Mouse (Mus musculus): ENCODE measurements around the gene Rras. TPM values are rescaled to one million over a fixed set of nuclear protein-coding genes. Genes with fewer than 3 reads are reported as not detected.
"Not testable (repeated sequence)": the region's sequence is repeated elsewhere in the genome, so short reads cannot be mapped to it uniquely, and the experiment has no call there.

Gene Rras
- total and polyA plus RNA-seq, 3 experiments = 3.2 to 16.3 (median 5.6) TPM

DNA sequence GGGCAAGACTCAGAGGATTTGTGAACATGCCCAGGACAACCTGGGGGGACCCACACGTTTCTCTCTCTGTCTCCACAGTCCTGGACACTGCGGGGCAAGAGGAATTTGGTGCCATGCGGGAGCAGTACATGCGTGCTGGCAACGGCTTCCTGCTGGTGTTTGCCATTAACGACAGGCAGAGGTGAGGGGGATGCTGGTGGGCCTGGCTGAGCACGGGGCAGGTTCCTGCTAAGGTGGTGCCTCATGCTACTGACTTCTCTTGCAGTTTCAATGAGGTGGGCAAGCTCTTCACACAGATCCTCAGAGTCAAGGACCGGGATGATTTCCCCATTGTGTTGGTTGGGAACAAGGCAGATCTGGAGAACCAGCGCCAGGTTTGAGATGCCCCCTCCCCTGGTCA is 2.5 kb downstream of the Rras start:
- peaks cover 8% of the 10 kb centered on the region for H3K36me3 ChIP-seq (replicated peaks)
- no peak overlapping the region for H3K4me3 ChIP-seq (ENCODE audit: low read depth, low read length)
- no peaks in the 10 kb centered on the region for H3K9me3 ChIP-seq (replicated peaks)
- peaks cover 24% of the 10 kb centered on the region for H3K27me3 ChIP-seq (ENCODE audit: insufficient read depth, low read length)
- TF ChIP-seq CTCF (IDR thresholded peaks at IDR 0.05; ENCODE audit: low read depth, low read length) (no peak), POLR2AphosphoS5 (IDR thresholded peaks at IDR 0.05; ENCODE audit: insufficient replicate concordance, low read depth, low read length) (no peak), TAL1 (conservative IDR thresholded peaks at IDR 0.05; ENCODE audit: low read depth, low read length) (no peak), GATA1 (IDR thresholded peaks at IDR 0.05; ENCODE audit: borderline replicate concordance, low read length) (no peak), GATA2 (IDR thresholded peaks at IDR 0.05; ENCODE audit: borderline replicate concordance, low read depth, low read length) (no peak)
- no peak for ATAC-seq (ENCODE audit: extremely low read depth, insufficient number of reproducible peaks, low FRiP score, poor library complexity, severe bottlenecking)
- no peak for DNase-seq (ENCODE audit: low spot score)
- H3K4me1 ChIP-seq (ENCODE audit: insufficient read depth, low read depth, low read length) = peaks cover 35% of the 10 kb centered on the region

DNA sequence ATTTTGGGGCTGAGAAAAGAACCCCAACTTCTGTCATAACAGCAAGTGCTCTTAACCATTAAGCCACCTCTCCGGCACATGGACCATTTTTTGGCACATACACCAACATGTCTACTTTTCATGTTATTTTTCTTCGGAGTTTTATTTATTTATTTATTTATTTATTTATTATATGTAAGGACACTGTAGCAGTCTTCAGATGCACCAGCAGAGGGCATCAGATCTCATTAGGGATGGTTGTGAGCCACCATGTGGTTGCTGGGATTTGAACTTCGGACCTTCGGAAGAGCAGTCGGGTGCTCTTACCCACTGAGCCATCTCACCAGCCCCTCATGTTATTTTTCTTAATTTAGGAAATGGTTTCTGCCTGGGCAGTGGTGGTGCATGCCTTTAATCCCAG is 6.0 kb downstream of the Rras start:
- peaks cover 39% of the 10 kb centered on the region for H3K36me3 ChIP-seq (replicated peaks)
- ATAC-seq (ENCODE audit: extremely low read depth, insufficient number of reproducible peaks, low FRiP score, poor library complexity, severe bottlenecking) = not testable (repeated sequence)

DNA sequence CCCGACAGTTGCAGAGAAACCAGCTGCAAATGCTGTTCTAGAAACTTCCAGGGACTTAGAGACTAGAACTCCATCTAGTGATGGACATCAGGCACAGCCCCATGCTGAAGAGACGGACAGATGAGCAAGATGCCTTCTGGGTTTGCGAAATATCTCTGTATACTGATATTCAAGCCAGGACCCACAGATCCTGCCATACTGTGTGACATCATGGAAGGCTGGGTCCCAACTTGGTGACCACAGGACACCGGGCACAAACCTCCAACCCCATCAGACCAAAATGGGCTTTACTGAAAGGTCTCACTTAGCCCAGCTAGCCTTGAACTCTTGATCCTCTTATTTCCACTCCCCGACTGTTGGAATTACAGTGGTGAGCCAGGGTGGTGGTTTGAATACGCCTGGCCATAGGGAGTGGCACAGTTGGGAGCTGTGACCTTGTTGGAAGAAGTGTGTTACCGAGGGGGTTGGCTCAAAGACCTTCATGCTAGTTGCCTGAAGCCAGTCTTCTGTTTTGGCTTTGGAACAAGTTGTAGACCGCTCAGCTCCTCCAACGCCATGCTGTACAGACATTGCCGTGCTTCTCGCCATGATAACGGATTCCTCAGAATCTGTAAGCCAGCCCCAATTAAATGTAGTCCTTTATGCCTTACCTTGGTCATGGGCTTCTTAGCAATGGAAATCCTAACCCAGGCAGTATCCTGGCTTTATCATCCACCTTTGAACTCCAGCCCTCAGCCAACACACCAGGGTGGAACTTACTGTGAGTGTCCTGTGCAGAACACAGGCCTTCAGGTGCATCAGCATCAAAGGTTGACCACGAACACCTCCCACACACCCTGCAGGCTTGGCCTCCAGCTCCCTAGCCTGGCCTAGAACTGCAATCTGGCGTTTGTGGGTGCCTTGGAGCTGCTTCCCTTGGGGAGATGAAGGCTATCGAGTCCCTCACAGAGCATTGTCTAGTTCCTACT is 6.8 kb downstream of the Rras start:
- ATAC-seq (ENCODE audit: extremely low read depth, insufficient number of reproducible peaks, low FRiP score, poor library complexity, severe bottlenecking) (no peak), DNase-seq (ENCODE audit: low spot score) (no peak)
- H3K4me1 ChIP-seq (ENCODE audit: insufficient read depth, low read depth, low read length) = peaks cover 19% of the 10 kb centered on the region; the same call in 1 of the 2 replicates
- no peak for TF ChIP-seq GATA2 (IDR thresholded peaks at IDR 0.05; ENCODE audit: borderline replicate concordance, low read depth, low read length)
- TF ChIP-seq POLR2AphosphoS5 (IDR thresholded peaks at IDR 0.05; ENCODE audit: insufficient replicate concordance, low read depth, low read length) = peak; percentile 74; the same call in 1 of the 2 replicates
- H3K36me3 ChIP-seq (replicated peaks) = peaks cover 48% of the 10 kb centered on the region
- H3K27me3 ChIP-seq (ENCODE audit: insufficient read depth, low read length) = peaks cover 16% of the 10 kb centered on the region
- no peaks in the 10 kb centered on the region for H3K9me3 ChIP-seq (replicated peaks)
- no peak overlapping the region for H3K4me3 ChIP-seq (ENCODE audit: low read depth, low read length)

More for the DNA sequence above, 6.0 kb downstream of the Rras start:
- Histone ChIP-seq H3K27me3 (ENCODE audit: insufficient read depth, low read length) (peaks cover 24% of the 10 kb centered on the region), H3K4me1 (ENCODE audit: insufficient read depth, low read depth, low read length) (peaks cover 27% of the 10 kb centered on the region)
- not testable (repeated sequence) for H3K4me3 ChIP-seq (ENCODE audit: low read depth, low read length); H3K9me3 ChIP-seq (replicated peaks); DNase-seq (ENCODE audit: low spot score)

DNA sequence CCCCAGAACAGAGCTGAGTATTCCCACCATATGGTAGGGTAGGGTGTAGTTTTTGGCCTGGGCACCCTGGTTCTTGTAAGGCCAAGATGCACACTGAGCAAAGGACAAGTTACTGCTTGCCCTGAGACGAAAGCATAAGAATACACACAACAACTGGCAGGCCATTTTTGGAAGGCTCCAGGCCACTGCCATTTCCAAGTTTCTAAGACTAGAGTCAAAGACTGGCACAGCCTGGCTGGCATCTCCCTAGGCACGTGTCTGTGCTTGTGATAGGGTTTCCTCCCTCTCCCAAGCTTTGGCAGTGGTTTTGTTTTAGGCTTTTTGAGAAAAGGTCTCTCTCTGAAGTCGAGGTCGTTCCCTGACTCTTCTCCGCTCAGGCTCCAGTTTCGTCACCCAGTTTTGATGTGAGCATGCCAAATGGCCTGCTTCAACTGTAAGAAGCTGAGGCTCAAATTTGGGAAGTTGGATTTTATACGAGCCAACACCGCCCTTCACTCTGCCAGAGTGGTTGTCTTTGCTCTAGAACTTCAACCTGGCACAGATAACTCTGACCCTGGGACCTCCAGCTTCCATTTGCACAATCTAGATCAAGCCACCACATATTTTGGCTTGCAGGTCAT is 8.0 kb downstream of the Rras start:
- DNase-seq (ENCODE audit: low spot score) (no peak), ATAC-seq (ENCODE audit: extremely low read depth, insufficient number of reproducible peaks, low FRiP score, poor library complexity, severe bottlenecking) (no peak)
- no peak for TF ChIP-seq POLR2AphosphoS5 (IDR thresholded peaks at IDR 0.05; ENCODE audit: insufficient replicate concordance, low read depth, low read length)
- TF ChIP-seq TAL1 (conservative IDR thresholded peaks at IDR 0.05; ENCODE audit: low read depth, low read length) = no peak
- TF ChIP-seq GATA1 (IDR thresholded peaks at IDR 0.05; ENCODE audit: borderline replicate concordance, low read length) = no peak
- TF ChIP-seq CTCF (IDR thresholded peaks at IDR 0.05; ENCODE audit: low read depth, low read length) = no peak
- TF ChIP-seq GATA2 (IDR thresholded peaks at IDR 0.05; ENCODE audit: borderline replicate concordance, low read depth, low read length) = no peak
- H3K9me3 ChIP-seq (replicated peaks) = no peaks in the 10 kb centered on the region
- H3K36me3 ChIP-seq (replicated peaks) = peaks cover 59% of the 10 kb centered on the region
- H3K4me3 ChIP-seq (ENCODE audit: low read depth, low read length) = no peak overlapping the region
- peaks cover 5% of the 10 kb centered on the region; the same call in 1 of the 2 replicates for H3K27me3 ChIP-seq (ENCODE audit: insufficient read depth, low read length)
- peaks cover 15% of the 10 kb centered on the region; the same call in 1 of the 2 replicates for H3K4me1 ChIP-seq (ENCODE audit: insufficient read depth, low read depth, low read length)

DNA sequence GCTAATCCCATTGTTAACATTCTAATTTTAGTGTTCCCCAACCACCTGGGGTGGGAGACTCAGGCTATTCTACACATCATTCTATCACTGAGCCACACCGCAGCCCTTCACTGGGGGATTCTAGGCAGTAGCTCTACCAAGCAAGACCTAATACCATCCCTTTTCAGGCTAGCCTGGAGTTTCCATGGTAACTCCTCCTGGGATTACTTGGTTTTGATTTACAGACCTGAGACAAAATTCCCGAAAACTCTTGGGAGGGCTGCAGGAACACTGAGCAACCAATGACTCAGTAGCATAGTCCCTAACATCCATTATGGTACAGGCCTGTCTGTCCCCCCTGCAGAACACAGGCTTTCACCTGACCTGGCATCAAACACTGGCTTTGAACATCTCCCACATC is 8.5 kb downstream of the Rras start:
- no peak overlapping the region for H3K4me3 ChIP-seq (ENCODE audit: low read depth, low read length)
- ATAC-seq (ENCODE audit: extremely low read depth, insufficient number of reproducible peaks, low FRiP score, poor library complexity, severe bottlenecking) (no peak), DNase-seq (ENCODE audit: low spot score) (no peak)
- H3K9me3 ChIP-seq (replicated peaks) = no peaks in the 10 kb centered on the region
- TF ChIP-seq GATA1 (IDR thresholded peaks at IDR 0.05; ENCODE audit: borderline replicate concordance, low read length) (no peak), GATA2 (IDR thresholded peaks at IDR 0.05; ENCODE audit: borderline replicate concordance, low read depth, low read length) (no peak), POLR2AphosphoS5 (IDR thresholded peaks at IDR 0.05; ENCODE audit: insufficient replicate concordance, low read depth, low read length) (no peak), CTCF (IDR thresholded peaks at IDR 0.05; ENCODE audit: low read depth, low read length) (no peak), TAL1 (conservative IDR thresholded peaks at IDR 0.05; ENCODE audit: low read depth, low read length) (no peak)
- peaks cover 12% of the 10 kb centered on the region; the same call in 1 of the 2 replicates for H3K4me1 ChIP-seq (ENCODE audit: insufficient read depth, low read depth, low read length)
- H3K36me3 ChIP-seq (replicated peaks) = peaks cover 63% of the 10 kb centered on the region
- peaks cover under 1% of the 10 kb centered on the region; the same call in 1 of the 2 replicates for H3K27me3 ChIP-seq (ENCODE audit: insufficient read depth, low read length)

DNA sequence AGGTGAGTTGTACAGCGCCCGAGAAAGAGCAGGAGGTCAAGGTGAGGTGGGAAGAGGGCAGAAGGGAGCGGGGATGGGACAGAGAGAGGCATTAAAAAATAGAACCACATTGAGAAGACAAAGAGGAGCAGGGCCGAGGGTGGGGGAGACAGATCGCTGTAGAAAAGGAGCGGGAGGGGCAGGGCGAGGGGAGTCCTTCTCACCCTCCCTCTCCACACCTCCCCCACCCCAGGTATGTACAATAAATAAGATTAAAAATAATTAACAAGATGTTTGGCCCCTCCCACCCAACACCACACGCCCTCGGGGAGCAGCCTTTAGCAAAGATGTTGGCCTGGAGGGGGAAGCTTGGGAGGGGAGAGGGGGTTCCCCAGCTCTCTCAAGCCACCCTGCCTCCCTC is 10.0 kb downstream of the Rras start:
- Histone ChIP-seq H3K4me1 (ENCODE audit: insufficient read depth, low read depth, low read length) (peaks cover 12% of the 10 kb centered on the region; the same call in 1 of the 2 replicates), H3K36me3 (replicated peaks) (peaks cover 76% of the 10 kb centered on the region)
- DNase-seq (ENCODE audit: low spot score) = no peak

More for the DNA sequence above, 10.0 kb downstream of the Rras start:
- Histone ChIP-seq H3K4me3 (ENCODE audit: low read depth, low read length) (no peak overlapping the region), H3K9me3 (replicated peaks) (no peaks in the 10 kb centered on the region), H3K27me3 (ENCODE audit: insufficient read depth, low read length) (no peaks in the 10 kb centered on the region)
- TF ChIP-seq GATA2 (IDR thresholded peaks at IDR 0.05; ENCODE audit: borderline replicate concordance, low read depth, low read length) (no peak), GATA1 (IDR thresholded peaks at IDR 0.05; ENCODE audit: borderline replicate concordance, low read length) (no peak), TAL1 (conservative IDR thresholded peaks at IDR 0.05; ENCODE audit: low read depth, low read length) (no peak), CTCF (IDR thresholded peaks at IDR 0.05; ENCODE audit: low read depth, low read length) (no peak), POLR2AphosphoS5 (IDR thresholded peaks at IDR 0.05; ENCODE audit: insufficient replicate concordance, low read depth, low read length) (no peak)
- ATAC-seq (ENCODE audit: extremely low read depth, insufficient number of reproducible peaks, low FRiP score, poor library complexity, severe bottlenecking) = no peak
